Mouse (Mus musculus): Measurements from ENCODE around the gene Ugt1a1. TPM values are rescaled to one million over a fixed set of nuclear protein-coding genes. Genes with fewer than 3 reads are reported as not detected.
"Not testable (repeated sequence)": the region's sequence is repeated elsewhere in the genome, so short reads cannot be mapped to it uniquely, and the experiment has no call there.

Gene Ugt1a1
- polyA plus RNA-seq (2011; ENCODE audit: insufficient read depth, insufficient read length, low replicate concordance, missing spikeins), result 1.8 TPM in 1 of 2 replicates, not detected in the other

DNA sequence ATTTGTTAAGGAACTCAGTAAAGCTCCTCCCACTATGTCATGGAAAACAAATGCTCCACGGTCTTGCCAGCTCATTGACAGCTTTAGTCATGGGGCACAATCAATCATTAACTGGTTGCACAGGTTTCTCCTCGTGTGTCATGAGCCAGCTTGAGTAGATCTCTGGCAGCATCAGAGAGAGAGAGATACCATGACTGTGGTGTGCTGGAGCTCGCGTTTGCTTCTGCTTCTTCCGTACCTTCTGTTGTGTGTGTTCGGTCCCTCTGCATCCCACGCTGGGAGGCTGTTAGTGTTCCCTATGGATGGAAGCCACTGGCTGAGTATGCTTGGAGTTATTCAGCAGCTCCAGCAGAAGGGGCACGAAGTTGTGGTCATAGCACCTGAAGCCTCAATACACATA lies at the start of gene Ugt1a1:
Ugt1a1 (plus strand) TSS at position 148 of the 400 bp plus-strand sequence.
- WGBS, result 68% methylated on average over 8 of the region's 8 CpGs
- TF ChIP-seq POLR2A (IDR thresholded peaks at IDR 0.05; ENCODE audit: borderline replicate concordance, control insufficient read depth, low read depth, low read length) (no peak), CTCF (IDR thresholded peaks at IDR 0.05; ENCODE audit: control insufficient read depth, insufficient read depth, low read length) (no peak)
- no peak within 1 kb of the TSS for H3K4me3 ChIP-seq (replicated peaks; ENCODE audit: control insufficient read depth, low read depth, low read length)
- H3K4me1 ChIP-seq (ENCODE audit: control insufficient read depth, insufficient read depth, low read length), result no peaks in the 10 kb centered on the region; the same call in 1 of the 2 replicates
- no peak within 1 kb of the TSS for H3K27ac ChIP-seq (ENCODE audit: control insufficient read depth, insufficient read depth, low read depth, low read length, poor library complexity)

DNA sequence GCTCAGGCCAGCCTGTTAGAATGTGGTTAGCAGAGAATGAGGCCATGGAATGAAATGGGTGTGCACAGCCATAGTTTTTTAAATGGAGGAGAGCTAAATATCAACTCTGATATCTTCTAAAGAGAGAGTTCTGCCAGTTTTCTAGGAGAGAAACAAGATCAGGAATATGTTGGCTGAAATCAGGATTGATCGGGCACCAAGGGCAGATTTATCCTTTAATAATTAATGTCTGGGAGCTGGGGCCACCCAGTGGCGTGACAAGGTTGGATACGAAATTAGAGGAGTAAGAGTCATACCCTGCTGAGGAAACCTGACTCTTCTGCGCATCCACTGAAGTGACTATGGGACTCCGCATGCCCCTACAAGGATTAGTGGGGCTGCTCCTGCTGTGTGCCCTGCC lies 46.0 kb upstream of the Ugt1a1 start, which contains the start of gene Ugt1a5:
Ugt1a5 (plus strand) TSS at position 302 of the 400 bp plus-strand sequence.
- WGBS, result 88% methylated on average over 5 of the region's 5 CpGs
- no peak within 1 kb of the TSS for H3K27ac ChIP-seq (ENCODE audit: control insufficient read depth, insufficient read depth, low read depth, low read length, poor library complexity)
- no peaks in the 10 kb centered on the region for H3K4me1 ChIP-seq (ENCODE audit: control insufficient read depth, insufficient read depth, low read length)
- H3K4me3 ChIP-seq (replicated peaks; ENCODE audit: control insufficient read depth, low read depth, low read length), result no peak within 1 kb of the TSS
- TF ChIP-seq CTCF (IDR thresholded peaks at IDR 0.05; ENCODE audit: control insufficient read depth, insufficient read depth, low read length) (no peak), POLR2A (IDR thresholded peaks at IDR 0.05; ENCODE audit: borderline replicate concordance, control insufficient read depth, low read depth, low read length) (no peak)

DNA sequence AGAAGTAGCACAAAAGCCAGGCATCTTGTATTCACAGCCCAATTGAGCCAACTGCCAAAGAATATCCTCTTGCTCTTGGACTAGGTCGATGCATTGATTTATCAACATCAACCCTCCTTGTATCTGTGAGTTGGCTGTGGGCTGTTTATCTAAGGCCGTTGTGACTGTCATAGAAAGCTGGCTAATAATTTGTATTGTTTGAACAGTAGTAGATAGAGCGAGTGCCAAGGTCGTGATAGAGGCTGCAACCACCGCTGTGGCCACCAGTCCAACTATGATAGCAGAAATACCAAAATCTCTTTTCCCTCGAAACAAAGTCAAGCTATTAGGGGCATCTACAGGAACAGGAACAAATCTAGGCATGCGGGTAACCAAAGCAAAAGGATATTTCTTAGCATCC lies 39.6 kb upstream of the Ugt1a1 start:
- WGBS, result 75% methylated on average over 7 of the region's 7 CpGs
- H3K4me1 ChIP-seq (ENCODE audit: control insufficient read depth, insufficient read depth, low read length); H3K27ac ChIP-seq (ENCODE audit: control insufficient read depth, insufficient read depth, low read depth, low read length, poor library complexity); H3K4me3 ChIP-seq (replicated peaks; ENCODE audit: control insufficient read depth, low read depth, low read length): not testable (repeated sequence)

DNA sequence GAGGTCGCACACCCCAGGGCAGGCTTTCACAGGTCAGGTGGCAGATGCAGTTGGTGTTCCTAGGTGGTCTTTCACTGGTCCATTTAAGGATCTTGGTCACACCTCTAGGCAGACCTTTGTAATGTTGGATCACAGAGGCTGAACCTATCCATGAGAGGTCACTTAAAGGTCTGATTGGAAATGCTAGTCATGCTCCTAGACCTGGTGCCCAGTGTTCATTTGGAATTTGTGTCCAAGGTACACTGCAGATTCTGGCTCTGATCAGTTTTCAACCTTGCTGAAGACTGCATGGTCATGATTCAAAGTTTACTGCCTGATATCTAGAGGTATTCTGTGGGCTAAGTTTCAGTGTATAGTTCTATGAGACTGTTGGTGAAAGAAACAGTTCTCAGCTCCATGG lies 32.1 kb upstream of the Ugt1a1 start:
- Histone ChIP-seq H3K27ac (ENCODE audit: control insufficient read depth, insufficient read depth, low read depth, low read length, poor library complexity) (no peak overlapping the region), H3K4me1 (ENCODE audit: control insufficient read depth, insufficient read depth, low read length) (no peaks in the 10 kb centered on the region), H3K4me3 (replicated peaks; ENCODE audit: control insufficient read depth, low read depth, low read length) (no peak overlapping the region)
- 70% methylated on average over 1 of the region's 1 CpGs for WGBS
- no peak for TF ChIP-seq CTCF (IDR thresholded peaks at IDR 0.05; ENCODE audit: control insufficient read depth, insufficient read depth, low read length)
- TF ChIP-seq POLR2A (IDR thresholded peaks at IDR 0.05; ENCODE audit: borderline replicate concordance, control insufficient read depth, low read depth, low read length), result no peak

DNA sequence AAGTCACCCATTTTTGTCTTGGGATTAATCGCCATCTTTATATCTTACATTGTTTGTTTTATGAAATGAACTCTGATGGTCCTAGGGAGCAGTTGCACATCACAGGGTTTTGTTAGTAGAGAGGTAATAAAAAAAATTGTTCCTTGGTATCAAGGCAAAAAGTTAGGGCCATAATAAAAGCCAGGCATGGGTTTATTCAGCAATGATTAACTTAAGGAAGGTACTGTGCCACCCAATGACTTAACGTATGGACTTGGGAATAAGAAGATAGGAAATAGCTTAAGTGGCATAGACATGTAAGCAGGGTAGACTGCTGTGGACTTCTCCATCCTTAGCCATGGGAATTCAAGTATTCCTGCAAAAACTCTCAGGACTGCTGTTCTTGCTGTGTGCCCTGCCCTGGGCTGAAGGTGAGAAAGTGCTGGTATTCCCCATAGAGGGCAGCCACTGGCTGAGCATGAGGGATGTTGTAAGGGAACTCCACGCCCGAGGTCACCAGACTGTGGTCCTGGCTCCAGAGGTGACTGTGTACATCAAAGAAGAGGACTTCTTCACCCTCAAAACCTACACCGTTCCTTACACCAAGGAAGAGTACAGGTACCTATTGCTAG lies 25.3 kb upstream of the Ugt1a1 start:
- no peak overlapping the region for H3K27ac ChIP-seq (ENCODE audit: control insufficient read depth, insufficient read depth, low read depth, low read length, poor library complexity)
- 85% methylated on average over 5 of the region's 5 CpGs for WGBS
- no peak for TF ChIP-seq CTCF (IDR thresholded peaks at IDR 0.05; ENCODE audit: control insufficient read depth, insufficient read depth, low read length)
- TF ChIP-seq POLR2A (IDR thresholded peaks at IDR 0.05; ENCODE audit: borderline replicate concordance, control insufficient read depth, low read depth, low read length), result no peak
- no peaks in the 10 kb centered on the region for H3K4me1 ChIP-seq (ENCODE audit: control insufficient read depth, insufficient read depth, low read length)
- H3K4me3 ChIP-seq (replicated peaks; ENCODE audit: control insufficient read depth, low read depth, low read length), result no peak overlapping the region

DNA sequence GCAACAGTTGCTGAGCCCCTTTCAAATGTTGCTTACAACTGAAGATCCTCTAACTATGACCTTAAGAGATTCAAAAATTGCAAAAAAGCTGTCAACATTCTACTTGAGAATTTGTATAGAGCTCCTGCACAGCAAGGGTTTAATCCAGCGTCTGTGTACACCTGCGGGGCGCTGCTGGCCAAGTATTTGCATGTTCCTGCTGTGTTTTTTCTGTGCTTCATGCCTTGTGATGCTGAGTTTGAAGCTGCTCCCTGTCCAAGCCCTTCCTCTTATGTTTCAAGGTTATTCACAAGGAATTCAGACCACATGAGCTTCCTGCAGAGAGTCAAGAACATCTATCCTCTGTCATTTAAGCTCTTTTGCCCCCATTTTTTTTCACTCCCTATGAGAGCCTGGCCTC lies 19.6 kb upstream of the Ugt1a1 start:
- TF ChIP-seq POLR2A (IDR thresholded peaks at IDR 0.05; ENCODE audit: borderline replicate concordance, control insufficient read depth, low read depth, low read length) (no peak), CTCF (IDR thresholded peaks at IDR 0.05; ENCODE audit: control insufficient read depth, insufficient read depth, low read length) (no peak)
- Histone ChIP-seq H3K4me3 (replicated peaks; ENCODE audit: control insufficient read depth, low read depth, low read length) (no peak overlapping the region), H3K27ac (ENCODE audit: control insufficient read depth, insufficient read depth, low read depth, low read length, poor library complexity) (no peak overlapping the region), H3K4me1 (ENCODE audit: control insufficient read depth, insufficient read depth, low read length) (no peaks in the 10 kb centered on the region)
- WGBS, result 85% methylated on average over 3 of the region's 3 CpGs

DNA sequence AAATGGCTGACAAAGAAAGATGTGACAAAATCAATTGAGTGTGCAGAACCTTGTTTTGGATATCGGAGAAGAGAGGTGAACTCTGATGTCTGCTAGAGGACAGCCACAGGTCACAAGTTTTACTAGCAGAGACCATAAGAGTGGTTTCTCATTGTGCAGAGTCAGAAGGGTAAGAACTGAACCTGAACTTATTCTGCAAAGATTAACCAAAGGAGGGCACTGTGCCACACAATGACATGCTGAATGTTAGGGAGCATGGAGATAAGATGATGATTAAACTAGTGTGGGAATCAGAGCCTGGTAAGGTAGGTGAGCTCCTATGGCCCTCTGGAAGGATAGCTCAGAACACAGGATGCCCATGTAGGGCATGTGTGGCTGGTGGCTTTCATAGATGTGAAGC lies 16.1 kb upstream of the Ugt1a1 start:
- no peak overlapping the region for H3K4me3 ChIP-seq (replicated peaks; ENCODE audit: control insufficient read depth, low read depth, low read length)
- no peak overlapping the region for H3K27ac ChIP-seq (ENCODE audit: control insufficient read depth, insufficient read depth, low read depth, low read length, poor library complexity)
- 89% methylated on average over 1 of the region's 1 CpGs for WGBS
- TF ChIP-seq CTCF (IDR thresholded peaks at IDR 0.05; ENCODE audit: control insufficient read depth, insufficient read depth, low read length) (no peak), POLR2A (IDR thresholded peaks at IDR 0.05; ENCODE audit: borderline replicate concordance, control insufficient read depth, low read depth, low read length) (no peak)
- H3K4me1 ChIP-seq (ENCODE audit: control insufficient read depth, insufficient read depth, low read length), result no peaks in the 10 kb centered on the region

DNA sequence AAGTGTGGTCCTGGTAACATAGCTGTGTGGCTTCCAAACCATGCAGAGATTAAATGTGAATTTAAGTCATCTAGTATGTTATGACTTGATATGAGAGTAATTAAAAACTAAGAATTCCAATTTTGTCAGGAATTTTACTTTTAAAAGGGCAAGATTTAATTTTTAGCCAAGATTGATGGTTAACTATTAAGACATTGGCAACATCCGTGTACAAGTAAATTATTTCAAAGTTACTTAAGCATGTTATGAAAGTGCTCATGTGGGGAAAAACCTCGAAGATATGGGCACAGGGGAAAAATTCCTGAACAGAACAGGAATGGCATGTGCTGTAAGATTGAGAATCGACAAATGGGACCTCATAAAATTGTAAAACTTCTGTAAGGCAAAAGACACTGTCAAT lies 14.3 kb upstream of the Ugt1a1 start:
- no peak for TF ChIP-seq CTCF (IDR thresholded peaks at IDR 0.05; ENCODE audit: control insufficient read depth, insufficient read depth, low read length)
- TF ChIP-seq POLR2A (IDR thresholded peaks at IDR 0.05; ENCODE audit: borderline replicate concordance, control insufficient read depth, low read depth, low read length), result no peak
- no peak overlapping the region for H3K27ac ChIP-seq (ENCODE audit: control insufficient read depth, insufficient read depth, low read depth, low read length, poor library complexity)
- 70% methylated on average over 3 of the region's 3 CpGs for WGBS
- H3K4me3 ChIP-seq (replicated peaks; ENCODE audit: control insufficient read depth, low read depth, low read length), result no peak overlapping the region
- H3K4me1 ChIP-seq (ENCODE audit: control insufficient read depth, insufficient read depth, low read length), result no peaks in the 10 kb centered on the region

DNA sequence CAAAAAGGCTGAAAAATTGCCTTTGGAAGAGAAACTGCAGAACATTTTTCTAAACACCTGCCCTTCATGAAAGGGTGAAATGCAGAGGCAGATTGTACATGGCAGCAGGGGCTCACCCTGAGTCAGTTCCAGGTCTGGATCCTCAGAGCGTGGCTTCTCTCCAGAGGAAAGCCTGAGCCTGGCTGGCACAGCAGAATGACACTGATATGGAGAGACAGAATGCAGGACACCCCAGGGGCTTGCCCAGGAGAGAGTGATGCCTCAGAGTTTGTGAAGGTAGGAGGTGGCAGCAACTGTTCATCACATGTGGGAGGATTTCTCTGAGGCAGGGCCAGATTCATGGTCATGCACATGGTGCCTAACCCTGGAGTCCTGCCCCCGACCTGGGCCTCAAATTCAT lies 11.8 kb upstream of the Ugt1a1 start:
- 78% methylated on average over 2 of the region's 2 CpGs for WGBS
- no peak overlapping the region for H3K4me3 ChIP-seq (replicated peaks; ENCODE audit: control insufficient read depth, low read depth, low read length)
- no peak overlapping the region for H3K27ac ChIP-seq (ENCODE audit: control insufficient read depth, insufficient read depth, low read depth, low read length, poor library complexity)
- TF ChIP-seq CTCF (IDR thresholded peaks at IDR 0.05; ENCODE audit: control insufficient read depth, insufficient read depth, low read length) (no peak), POLR2A (IDR thresholded peaks at IDR 0.05; ENCODE audit: borderline replicate concordance, control insufficient read depth, low read depth, low read length) (no peak)
- H3K4me1 ChIP-seq (ENCODE audit: control insufficient read depth, insufficient read depth, low read length), result no peaks in the 10 kb centered on the region
